9 mouse cellular contexts compared by ENCODE assay signal in the genomic region with DNA sequence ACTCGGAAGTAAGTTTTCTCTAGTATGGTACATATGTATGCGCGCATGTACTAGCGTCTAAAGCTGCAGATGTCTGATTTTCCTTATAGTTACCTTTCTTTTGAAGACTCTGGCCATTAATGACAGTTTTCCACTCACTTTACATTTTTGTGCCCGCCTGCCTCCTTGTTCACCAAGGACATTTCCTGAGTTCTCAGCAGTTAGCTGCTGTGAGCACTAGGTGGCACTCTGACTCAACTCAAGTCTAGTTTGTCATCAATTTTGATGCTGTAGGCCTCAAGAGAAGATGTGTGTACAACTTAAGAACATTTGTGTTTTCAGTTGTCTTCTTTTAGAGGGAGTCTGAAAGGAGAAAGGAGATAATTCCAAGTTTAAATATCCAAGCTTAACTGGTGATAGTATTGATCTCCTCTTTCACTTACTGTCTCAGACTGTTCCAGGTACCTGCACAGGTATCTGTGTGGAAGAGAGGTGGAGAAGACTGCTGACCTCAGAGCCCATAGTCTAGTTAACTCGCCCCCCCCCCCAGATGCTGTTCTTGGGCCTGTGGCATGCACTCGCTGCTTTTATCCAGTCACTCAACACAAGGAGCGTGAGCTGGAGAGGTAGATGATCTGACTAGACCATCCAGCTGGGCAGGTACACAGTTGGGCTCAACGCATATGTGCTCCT. TPM values are rescaled to one million over a fixed set of nuclear protein-coding genes. Genes with fewer than 3 reads are reported as not detected.
DNase-seq lines count a peak whose midpoint lies in the region; ATAC-seq and TF ChIP-seq lines count a peak whose summit lies in the region.
"Had no signal": no experiment of that assay in that cellular context is flagged by ENCODE, and none has a peak within 500 bp of the region (broad histone marks: within the 10 kb centered on the region; RNA-seq: fewer than 3 reads in every experiment).

No protein-coding gene starts in this region.

- no peak for ATAC-seq in liver, embryonic 12.5 days
- peak; percentile 64 for ATAC-seq in forebrain, embryonic 16.5 days
- peak; percentile 49; the same call in 1 of the 2 replicates for ATAC-seq in hindbrain, embryonic 13.5 days (ENCODE audit: low FRiP score)
- no peak for ATAC-seq in midbrain, embryonic 14.5 days (ENCODE audit: low FRiP score, low TSS enrichment)

- TF ChIP-seq CTCF in liver, adult 2 months (IDR thresholded peaks at IDR 0.05; ENCODE audit: low read depth, low read length): peak; percentile 53

- TF ChIP-seq POLR2A in liver, adult 2 months (IDR thresholded peaks at IDR 0.05; ENCODE audit: extremely low read depth, insufficient read depth, low read length): no peak

- no peak overlapping the region for H3K27ac ChIP-seq in liver, adult 2 months (replicated peaks; ENCODE audit: insufficient read depth, low read depth, low read length)
- no peak overlapping the region for H3K27ac ChIP-seq in liver, embryonic 12.5 days
- no peak overlapping the region for H3K27ac ChIP-seq in forebrain, embryonic 16.5 days (ENCODE audit: low read length)
- H3K27ac ChIP-seq in hindbrain, embryonic 13.5 days: no peak overlapping the region
- no peak overlapping the region for H3K27ac ChIP-seq in midbrain, embryonic 14.5 days (replicated peaks; ENCODE audit: low read depth, low read length)
- H3K27ac ChIP-seq: neural tube, embryonic 12.5 days had no signal

- peaks cover 9% of the 10 kb centered on the region; the same call in 1 of the 2 replicates for H3K79me2 ChIP-seq in liver, adult 2 months (ENCODE audit: control insufficient read depth, insufficient read depth, low read length)

- 56% methylated on average over 9 of the region's 9 CpGs for WGBS in liver, adult 2 months
- 55% methylated on average over 9 of the region's 9 CpGs for WGBS in liver, embryonic 12.5 days (ENCODE audit: insufficient replicate concordance)
- WGBS in forebrain, embryonic 16.5 days: 53% methylated on average over 9 of the region's 9 CpGs
- 53% methylated on average over 9 of the region's 9 CpGs for WGBS in hindbrain, embryonic 13.5 days
- WGBS in midbrain, embryonic 14.5 days: 58% methylated on average over 9 of the region's 9 CpGs

- no peaks in the 10 kb centered on the region for H3K9me3 ChIP-seq in liver, embryonic 12.5 days (replicated peaks)
- H3K9me3 ChIP-seq in forebrain, embryonic 16.5 days (ENCODE audit: control insufficient read depth, low read length): no peaks in the 10 kb centered on the region
- H3K9me3 ChIP-seq in hindbrain, embryonic 13.5 days: no peaks in the 10 kb centered on the region
- no peaks in the 10 kb centered on the region for H3K9me3 ChIP-seq in midbrain, embryonic 14.5 days (ENCODE audit: control insufficient read depth, low read length)
- H3K9me3 ChIP-seq: neural tube, embryonic 12.5 days had no signal

- no peaks in the 10 kb centered on the region for H3K36me3 ChIP-seq in liver, adult 2 months (ENCODE audit: control insufficient read depth, insufficient read depth, low read length)
- H3K36me3 ChIP-seq in liver, embryonic 12.5 days: no peaks in the 10 kb centered on the region
- no peaks in the 10 kb centered on the region for H3K36me3 ChIP-seq in forebrain, embryonic 16.5 days (ENCODE audit: control insufficient read depth, insufficient read depth)
- no peaks in the 10 kb centered on the region for H3K36me3 ChIP-seq in hindbrain, embryonic 13.5 days
- H3K36me3 ChIP-seq in midbrain, embryonic 14.5 days (ENCODE audit: control insufficient read depth, insufficient read depth, low read length): no peaks in the 10 kb centered on the region
- H3K36me3 ChIP-seq: neural tube, embryonic 12.5 days had no signal

- no peaks in the 10 kb centered on the region for H3K27me3 ChIP-seq in liver, adult 2 months (ENCODE audit: control insufficient read depth, insufficient read depth, low read length)
- no peaks in the 10 kb centered on the region for H3K27me3 ChIP-seq in liver, embryonic 12.5 days (replicated peaks)
- H3K27me3 ChIP-seq in forebrain, embryonic 16.5 days (replicated peaks; ENCODE audit: control insufficient read depth, insufficient read depth, low read length): no peaks in the 10 kb centered on the region
- no peaks in the 10 kb centered on the region for H3K27me3 ChIP-seq in hindbrain, embryonic 13.5 days
- no peaks in the 10 kb centered on the region for H3K27me3 ChIP-seq in midbrain, embryonic 14.5 days (ENCODE audit: control insufficient read depth, insufficient read depth, low read length)
- H3K27me3 ChIP-seq: neural tube, embryonic 12.5 days had no signal

- no peak overlapping the region for H3K4me3 ChIP-seq in liver, adult 2 months (ENCODE audit: insufficient read depth, low read depth, low read length)
- no peak overlapping the region for H3K4me3 ChIP-seq in liver, embryonic 12.5 days
- H3K4me3 ChIP-seq in forebrain, embryonic 16.5 days (replicated peaks; ENCODE audit: low read length): no peak overlapping the region
- no peak overlapping the region for H3K4me3 ChIP-seq in hindbrain, embryonic 13.5 days
- H3K4me3 ChIP-seq in midbrain, embryonic 14.5 days (replicated peaks; ENCODE audit: low read depth, low read length): no peak overlapping the region
- H3K4me3 ChIP-seq: neural tube, embryonic 12.5 days had no signal

- H3K4me2 ChIP-seq in liver, embryonic 12.5 days: no peak overlapping the region
- no peak overlapping the region for H3K4me2 ChIP-seq in forebrain, embryonic 16.5 days (ENCODE audit: low read length)
- H3K4me2 ChIP-seq in hindbrain, embryonic 13.5 days: no peak overlapping the region
- no peak overlapping the region for H3K4me2 ChIP-seq in midbrain, embryonic 14.5 days (ENCODE audit: low read length)
- H3K4me2 ChIP-seq: neural tube, embryonic 12.5 days had no signal

- H3K4me1 ChIP-seq in liver, adult 2 months (ENCODE audit: control insufficient read depth, insufficient read depth, low read length): peaks cover 3% of the 10 kb centered on the region; the same call in 1 of the 2 replicates
- H3K4me1 ChIP-seq in liver, embryonic 12.5 days: peaks cover 29% of the 10 kb centered on the region
- H3K4me1 ChIP-seq in forebrain, embryonic 16.5 days (replicated peaks; ENCODE audit: control insufficient read depth, insufficient read depth, low read length): no peaks in the 10 kb centered on the region
- H3K4me1 ChIP-seq in hindbrain, embryonic 13.5 days (replicated peaks): no peaks in the 10 kb centered on the region
- H3K4me1 ChIP-seq in midbrain, embryonic 14.5 days (ENCODE audit: control insufficient read depth, insufficient read depth, low read length): no peaks in the 10 kb centered on the region
- H3K4me1 ChIP-seq: neural tube, embryonic 12.5 days had no signal

- DNase-seq in liver, adult 2 months (ENCODE audit: extremely low read depth, low read depth, low spot score): peak; percentile 56
- DNase-seq in c-Kit-positive CD71-positive TER-119-negative erythroid progenitor cells, embryonic 14.5 days (ENCODE audit: low read depth): peak; percentile 48
- peak; percentile 49 for DNase-seq in left cerebral cortex, adult 11 months (ENCODE audit: low spot score)
- DNase-seq in midbrain, embryonic 14.5 days: peak; percentile 88
- DNase-seq in spleen, adult 18-20 months: peak; percentile 38 to 68

- no peak overlapping the region for H3K9ac ChIP-seq in liver, adult 2 months (ENCODE audit: low read depth, low read length)
- no peak overlapping the region for H3K9ac ChIP-seq in liver, embryonic 12.5 days
- no peak overlapping the region for H3K9ac ChIP-seq in forebrain, embryonic 16.5 days (replicated peaks; ENCODE audit: low read depth, low read length)
- H3K9ac ChIP-seq in hindbrain, embryonic 13.5 days: no peak overlapping the region
- H3K9ac ChIP-seq in midbrain, embryonic 14.5 days (replicated peaks; ENCODE audit: low read length): no peak overlapping the region
- H3K9ac ChIP-seq: neural tube, embryonic 12.5 days had no signal

RNA-seq across cellular contexts. Expression of a gene that starts 21.3 kb away (rescaled TPM):
- total RNA-seq in liver, adult 2 months (2014; rRNA removed): 19.9 and 24.6 TPM in 2 replicates
- 5.2 and 5.7 TPM in 2 replicates for polyA plus RNA-seq in liver, adult 2 months (2012; rRNA removed)
- polyA plus RNA-seq in liver, embryonic 12.5 days (2016; fragmentation: Nextera tagmentation; extraction: Ambion mirVana): 22.5 and 24.8 TPM in 2 replicates
- polyA plus RNA-seq in forebrain, embryonic 16.5 days (2015; fragmentation: Nextera tagmentation; extraction: Ambion mirVana): 49.6 and 61.2 TPM in 2 replicates
- polyA plus RNA-seq in hindbrain, embryonic 13.5 days (2015; fragmentation: Nextera tagmentation; extraction: Ambion mirVana): 35.6 and 36.1 TPM in 2 replicates
- polyA plus RNA-seq in midbrain, embryonic 14.5 days (2014; fragmentation: Nextera tagmentation; extraction: Ambion mirVana): 29.5 and 33.9 TPM in 2 replicates

RNA-seq across cellular contexts. Expression of a gene that starts 21.3 kb away (rescaled TPM):
- total RNA-seq in liver, adult 2 months (2014; rRNA removed): 8.4 and 9.2 TPM in 2 replicates
- 0.82 and 0.83 TPM in 2 replicates for polyA plus RNA-seq in liver, adult 2 months (2012; rRNA removed)
- 19.9 and 20.0 TPM in 2 replicates for polyA plus RNA-seq in liver, embryonic 12.5 days (2016; fragmentation: Nextera tagmentation; extraction: Ambion mirVana)
- polyA plus RNA-seq in forebrain, embryonic 16.5 days (2015; fragmentation: Nextera tagmentation; extraction: Ambion mirVana): 19.5 and 21.3 TPM in 2 replicates
- 14.4 and 16.2 TPM in 2 replicates for polyA plus RNA-seq in hindbrain, embryonic 13.5 days (2015; fragmentation: Nextera tagmentation; extraction: Ambion mirVana)
- polyA plus RNA-seq in midbrain, embryonic 14.5 days (2014; fragmentation: Nextera tagmentation; extraction: Ambion mirVana): 13.6 and 16.3 TPM in 2 replicates

Comparison
In these comparisons a context has a peak if more than half of its experiments do, and no peak if none do; other contexts are left out.
1. ATAC-seq: peak in forebrain, embryonic 16.5 days (single experiment) and hindbrain, embryonic 13.5 days (single experiment); none in liver, embryonic 12.5 days (single experiment) and midbrain, embryonic 14.5 days (single experiment).
2. Peak in every context shown above with its lines, with median percentiles within 50 percentile points of each other: DNase-seq.